Mouse (Mus musculus) MEL (cell line): ENCODE measurements at regions not wholly inside any gene's neighbourhood (a gene's known extent, or its start where the extent isn't known, plus 50 kb on each side); places are given as distances from the start of the nearest gene placed in this dataset.

Experiments
- DNase-seq: peaks from one replicate; pipeline ENCODE4 v3.0.0; 2011; ENCODE audit warnings: low read depth, low spot score
- H3K27ac ChIP-seq: 2 replicates; pipeline ENCODE4 v1.5.1; 2012; ENCODE audit warnings: low read depth, mild to moderate bottlenecking, control low read depth, low read length, moderate library complexity; ENCODE audit not compliant: control insufficient read depth
- H3K27me3 ChIP-seq, 2 experiments: fragments of 150-350 bp in 1 of 2; sonication (generic) in 1 of 2; 2 replicates each; pipeline ENCODE4 v1.6.1; 2012; ENCODE audit warnings: low read length in 2 of 2, mild to moderate bottlenecking in 2 of 2, improper control_type of control experiment in 1 of 2, moderate library complexity in 1 of 2; ENCODE audit not compliant: insufficient read depth in 2 of 2, control insufficient read depth in 1 of 2
- H3K36me3 ChIP-seq, 2 experiments: 2 replicates each; pipeline ENCODE4 v1.6.1; 2012 to 2014; ENCODE audit warnings: low read length in 2 of 2, improper control_type of control experiment in 1 of 2, inconsistent platforms in 1 of 2, mild to moderate bottlenecking in 1 of 2; ENCODE audit not compliant: insufficient read depth in 2 of 2, control insufficient read depth in 1 of 2
- H3K4me1 ChIP-seq, 2 experiments: fragments of 150-350 bp in 1 of 2; sonication (generic) in 1 of 2; 2 replicates each; pipeline ENCODE4 v1.6.1; 2012; ENCODE audit warnings: low read length in 2 of 2, improper control_type of control experiment in 1 of 2, mild to moderate bottlenecking in 1 of 2; ENCODE audit not compliant: insufficient read depth in 2 of 2, control insufficient read depth in 1 of 2
- H3K4me3 ChIP-seq, 2 experiments: fragments of 150-350 bp in 1 of 2; sonication (generic) in 1 of 2; 2 replicates each; pipeline ENCODE4 v1.5.1; 2012; ENCODE audit warnings: low read depth in 2 of 2, low read length in 2 of 2, mild to moderate bottlenecking in 2 of 2, moderate library complexity in 2 of 2, control low read depth in 1 of 2, improper control_type of control experiment in 1 of 2; ENCODE audit not compliant: control insufficient read depth in 1 of 2, insufficient read depth in 1 of 2
- H3K79me2 ChIP-seq: 2 replicates; pipeline ENCODE4 v1.6.1; 2012; ENCODE audit warnings: mild to moderate bottlenecking, low read length, moderate library complexity; ENCODE audit not compliant: control insufficient read depth, poor library complexity, insufficient read depth
- H3K9ac ChIP-seq: 2 replicates; pipeline ENCODE4 v1.6.1; 2012; ENCODE audit warnings: low read depth, mild to moderate bottlenecking, control low read depth, low read length, moderate library complexity; ENCODE audit not compliant: control insufficient read depth, poor library complexity, severe bottlenecking
- H3K9me3 ChIP-seq: fragments of 150-350 bp; sonication (generic); replicated peaks from 2 replicates; pipeline ENCODE4 v1.6.1; 2012; ENCODE audit warnings: mild to moderate bottlenecking, low read length, improper control_type of control experiment, moderate library complexity; ENCODE audit not compliant: insufficient read depth
- BHLHE40 ChIP-seq: IDR thresholded peaks from 2 replicates; pipeline ENCODE4 v1.6.1; 2012; ENCODE audit warnings: low read depth, mild to moderate bottlenecking, inconsistent platforms, low read length, improper control_type of control experiment, borderline replicate concordance
- CHD1 ChIP-seq: IDR thresholded peaks from 2 replicates; pipeline ENCODE4 v1.6.1; 2012; ENCODE audit warnings: low read depth, mild to moderate bottlenecking, inconsistent platforms, low read length, improper control_type of control experiment
- ELF1 ChIP-seq: IDR thresholded peaks from 2 replicates; pipeline ENCODE4 v1.6.1; 2014; ENCODE audit warnings: low read depth, mild to moderate bottlenecking, inconsistent platforms, low read length, improper control_type of control experiment, moderate library complexity
- EP300 ChIP-seq, 2 experiments: IDR thresholded peaks; 2 replicates each; pipeline ENCODE4 v1.6.1; 2011; ENCODE audit warnings: improper control_type of control experiment in 2 of 2, low read length in 2 of 2, low read depth in 1 of 2, mild to moderate bottlenecking in 1 of 2
- ETS1 ChIP-seq: IDR thresholded peaks from 2 replicates; pipeline ENCODE4 v1.6.1; 2012; ENCODE audit warnings: low read depth, mild to moderate bottlenecking, inconsistent platforms, low read length, improper control_type of control experiment, moderate library complexity
- GABPA ChIP-seq: IDR thresholded peaks from 2 replicates; pipeline ENCODE4 v1.6.1; 2012; ENCODE audit warnings: low read depth, mild to moderate bottlenecking, inconsistent platforms, low read length, improper control_type of control experiment, moderate library complexity
- HCFC1 ChIP-seq: IDR thresholded peaks from 2 replicates; pipeline ENCODE4 v1.6.1; 2012; ENCODE audit warnings: low read depth, mild to moderate bottlenecking, inconsistent platforms, low read length, improper control_type of control experiment, moderate library complexity
- MEF2A ChIP-seq: IDR thresholded peaks from 2 replicates; pipeline ENCODE4 v1.6.1; 2014; ENCODE audit warnings: low read depth, mild to moderate bottlenecking, inconsistent platforms, low read length, improper control_type of control experiment; ENCODE audit not compliant: poor library complexity, insufficient replicate concordance, severe bottlenecking; ENCODE audit errors: extremely low read depth
- MXI1 ChIP-seq: IDR thresholded peaks from 2 replicates; pipeline ENCODE4 v1.6.1; 2011; ENCODE audit warnings: mild to moderate bottlenecking, low read depth, low read length, improper control_type of control experiment
- MYB ChIP-seq: IDR thresholded peaks from 2 replicates; pipeline ENCODE4 v1.6.1; 2011; ENCODE audit warnings: mild to moderate bottlenecking, low read depth, low read length, improper control_type of control experiment
- NELFE ChIP-seq: IDR thresholded peaks from 2 replicates; pipeline ENCODE4 v1.6.1; 2011; ENCODE audit warnings: low read depth, low read length, improper control_type of control experiment
- POLR2A ChIP-seq, 2 experiments: IDR thresholded peaks; 2 replicates each; pipeline ENCODE4 v1.6.1; 2011 to 2012; ENCODE audit warnings: low read length in 2 of 2, mild to moderate bottlenecking in 2 of 2, control low read depth in 1 of 2, improper control_type of control experiment in 1 of 2, low read depth in 1 of 2, moderate library complexity in 1 of 2; ENCODE audit not compliant: control insufficient read depth in 1 of 2, insufficient read depth in 1 of 2, poor library complexity in 1 of 2
- POLR2AphosphoS2 ChIP-seq: IDR thresholded peaks from 2 replicates; pipeline ENCODE4 v1.6.1; 2011; ENCODE audit warnings: low read length, improper control_type of control experiment
- SIN3A ChIP-seq: IDR thresholded peaks from 2 replicates; pipeline ENCODE4 v1.6.1; 2012; ENCODE audit warnings: low read length, improper control_type of control experiment, inconsistent platforms
- SMC3 ChIP-seq: IDR thresholded peaks from 2 replicates; pipeline ENCODE4 v1.6.1; 2011; ENCODE audit warnings: low read depth, low read length, improper control_type of control experiment
- TBP ChIP-seq: IDR thresholded peaks from 2 replicates; pipeline ENCODE4 v1.8.0; 2011; ENCODE audit warnings: low read depth, low read length, improper control_type of control experiment
- UBTF ChIP-seq: IDR thresholded peaks from 2 replicates; pipeline ENCODE4 v1.6.1; 2012; ENCODE audit warnings: low read depth, mild to moderate bottlenecking, inconsistent platforms, low read length, improper control_type of control experiment, moderate library complexity, borderline replicate concordance; ENCODE audit not compliant: insufficient read depth
- USF1 ChIP-seq: IDR thresholded peaks from 2 replicates; pipeline ENCODE4 v1.6.1; 2014; ENCODE audit warnings: low read depth, mild to moderate bottlenecking, inconsistent platforms, low read length, improper control_type of control experiment, moderate library complexity
- USF2 ChIP-seq, 2 experiments: IDR thresholded peaks; 2 replicates each; pipeline ENCODE4 v1.6.1; 2011 to 2012; ENCODE audit warnings: improper control_type of control experiment in 2 of 2, low read length in 2 of 2, borderline replicate concordance in 1 of 2, inconsistent platforms in 1 of 2, low read depth in 1 of 2, mild to moderate bottlenecking in 1 of 2; ENCODE audit not compliant: insufficient read depth in 1 of 2
- ZKSCAN1 ChIP-seq: IDR thresholded peaks from 2 replicates; pipeline ENCODE4 v1.6.1; 2012; ENCODE audit warnings: low read depth, mild to moderate bottlenecking, inconsistent platforms, low read length, improper control_type of control experiment, moderate library complexity

DNA sequence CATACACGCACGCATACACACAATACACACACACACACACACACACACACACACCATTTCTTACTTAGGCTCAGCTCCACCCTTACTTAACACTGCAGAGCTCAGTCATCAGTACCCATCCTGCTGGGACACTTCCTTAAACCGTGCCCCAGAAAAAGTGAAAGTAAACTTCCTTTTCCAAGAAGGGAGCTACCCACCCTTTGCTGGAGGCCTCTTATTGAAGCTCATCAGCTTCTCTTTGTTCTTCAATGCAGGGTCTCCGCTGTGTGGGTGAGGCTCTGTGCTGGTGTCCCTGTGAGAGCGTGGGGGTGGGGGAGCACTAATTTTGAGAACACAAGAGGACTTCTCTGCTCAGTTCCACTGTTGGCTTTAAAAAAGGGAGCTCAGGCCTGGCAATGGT is 256.6 kb downstream of the Gm49356 start:
- H3K4me1 ChIP-seq, result peaks cover 0 to 14% of the 10 kb centered on the region in 2 experiments; a peak in 2 of 4 replicates
- H3K27ac ChIP-seq, result peak overlapping the region; percentile 19
- no peaks in the 10 kb centered on the region for H3K79me2 ChIP-seq
- TF ChIP-seq USF2 (IDR thresholded peaks at IDR 0.05; ENCODE audit: borderline replicate concordance in 1 of 2, insufficient read depth in 1 of 2, low read depth in 1 of 2, low read length in 2 of 2) (no peak), ELF1 (peak; percentile 66), BHLHE40 (0 out of 2 replicates have a peak, but pooled peaks have one; percentile 13), POLR2A (IDR thresholded peaks at IDR 0.05; ENCODE audit: control insufficient read depth in 1 of 2, insufficient read depth in 1 of 2, low read depth in 1 of 2, low read length in 2 of 2, poor library complexity in 1 of 2) (peak in 1 of 2 experiments; percentile 32; a peak in 1 of 4 replicates), NELFE (no peak), USF1 (no peak), TBP (peak; percentile 62; the same call in 1 of the 2 replicates), ETS1 (peak; percentile 22; the same call in 1 of the 2 replicates), SIN3A (peak; percentile 56; the same call in 1 of the 2 replicates)
- DNase-seq, result peak; percentile 88
- H3K36me3 ChIP-seq, result peaks cover 0 to 3% of the 10 kb centered on the region in 2 experiments; a peak in 1 of 4 replicates
- no peaks in the 10 kb centered on the region for H3K27me3 ChIP-seq
- H3K9ac ChIP-seq, result peak overlapping the region; percentile 48
- peak overlapping the region; percentile 43 to 73 for H3K4me3 ChIP-seq
- H3K9me3 ChIP-seq, result no peaks in the 10 kb centered on the region

DNA sequence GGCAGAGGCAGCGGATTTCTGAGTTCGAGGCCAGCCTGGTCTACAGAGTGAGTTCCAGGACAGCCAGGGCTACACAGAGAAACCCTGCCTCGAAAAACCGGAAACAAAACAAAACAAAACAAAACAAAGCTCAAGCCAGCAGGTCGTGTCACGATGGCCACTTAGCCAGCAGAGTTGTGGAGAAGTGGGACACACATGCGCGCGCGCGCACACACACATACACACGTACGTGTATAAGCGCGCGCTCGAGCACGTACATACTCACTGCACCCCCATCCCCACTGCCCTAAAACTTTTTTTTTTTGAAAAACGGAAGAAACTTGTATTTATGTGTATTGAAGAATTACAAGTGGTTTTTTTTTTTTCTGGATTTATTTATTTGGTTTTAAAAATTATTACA is 257.0 kb downstream of the Gm49356 start:
- Histone ChIP-seq H3K79me2 (no peaks in the 10 kb centered on the region), H3K27ac (peak overlapping the region; percentile 19; the same call in 1 of the 2 replicates), H3K4me1 (peaks cover 0 to 14% of the 10 kb centered on the region in 2 experiments; a peak in 2 of 4 replicates), H3K27me3 (no peaks in the 10 kb centered on the region), H3K9me3 (no peaks in the 10 kb centered on the region), H3K4me3 (peak overlapping the region; percentile 43 to 73; a peak in 3 of 4 replicates), H3K36me3 (peaks cover 0 to 3% of the 10 kb centered on the region in 2 experiments; a peak in 1 of 4 replicates), H3K9ac (peak overlapping the region; percentile 48)
- no peak for DNase-seq
- TF ChIP-seq MXI1 (no peak), CHD1 (no peak), TBP (no peak), ETS1 (no peak), SMC3 (no peak), EP300 (IDR thresholded peaks at IDR 0.05; ENCODE audit: low read depth in 1 of 2, low read length in 2 of 2) (no peak), POLR2AphosphoS2 (no peak), ELF1 (no peak), MYB (no peak), USF2 (IDR thresholded peaks at IDR 0.05; ENCODE audit: borderline replicate concordance in 1 of 2, insufficient read depth in 1 of 2, low read depth in 1 of 2, low read length in 2 of 2) (no peak), GABPA (no peak), ZKSCAN1 (no peak), HCFC1 (no peak), MEF2A (no peak), UBTF (no peak)
